ENCODE assay signal across 17 mouse cellular contexts in the genomic region with DNA sequence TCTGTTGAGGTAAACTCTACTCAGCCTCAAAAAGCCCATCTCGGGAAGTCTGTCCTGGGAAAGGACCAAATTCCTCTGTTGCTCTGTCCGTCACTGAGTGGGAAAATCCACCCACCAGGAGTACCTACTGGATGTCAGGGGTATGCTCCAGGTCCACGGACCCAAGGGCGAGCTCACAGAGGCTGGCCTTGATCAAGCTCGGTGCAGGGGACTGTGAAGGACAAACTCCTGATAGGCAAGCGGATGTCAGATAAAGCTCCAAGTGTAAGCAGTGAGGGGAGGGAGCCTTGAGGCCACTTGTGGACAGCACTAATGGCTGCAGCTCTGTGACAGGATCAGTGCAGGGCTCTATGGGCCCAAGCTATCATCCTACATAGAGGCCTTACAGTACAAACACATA. TPM values are rescaled to one million over a fixed set of nuclear protein-coding genes. Genes with fewer than 3 reads are reported as not detected.
DNase-seq lines count a peak whose midpoint lies in the region; ATAC-seq and TF ChIP-seq lines count a peak whose summit lies in the region.
"Had no signal": no experiment of that assay in that cellular context is flagged by ENCODE, and none has a peak within 500 bp of the region (broad histone marks: within the 10 kb centered on the region; RNA-seq: fewer than 3 reads in every experiment).

No protein-coding gene starts in this region.

- ATAC-seq in forebrain, embryonic 13.5 days: no peak
- no peak for ATAC-seq in forebrain, embryonic 11.5 days (replicated peaks; ENCODE audit: low FRiP score)
- ATAC-seq in hindbrain, embryonic 12.5 days (ENCODE audit: low FRiP score): no peak
- no peak for ATAC-seq in hindbrain, embryonic 11.5 days (ENCODE audit: low FRiP score)
- no peak for ATAC-seq in embryonic facial prominence, embryonic 13.5 days (ENCODE audit: insufficient number of reproducible peaks, insufficient read depth, low FRiP score, low TSS enrichment, low read depth)
- ATAC-seq in limb, embryonic 14.5 days (ENCODE audit: low FRiP score, low read depth): no peak
- ATAC-seq: activated CD4-positive, CD25-positive, alpha-beta regulatory T cell, adult 4 months; intestine, postnatal 0 days; liver, postnatal 0 days had no signal

- no peaks in the 10 kb centered on the region for H3K9me3 ChIP-seq in forebrain, embryonic 13.5 days (replicated peaks)
- no peaks in the 10 kb centered on the region for H3K9me3 ChIP-seq in forebrain, embryonic 11.5 days (ENCODE audit: control insufficient read depth, low read length)
- H3K9me3 ChIP-seq in hindbrain, embryonic 12.5 days (replicated peaks): no peaks in the 10 kb centered on the region
- no peaks in the 10 kb centered on the region for H3K9me3 ChIP-seq in hindbrain, embryonic 11.5 days (ENCODE audit: control insufficient read depth, low read length)
- no peaks in the 10 kb centered on the region for H3K9me3 ChIP-seq in embryonic facial prominence, embryonic 13.5 days
- no peaks in the 10 kb centered on the region for H3K9me3 ChIP-seq in limb, embryonic 14.5 days (ENCODE audit: control insufficient read depth, low read length)

- TF ChIP-seq CTCF in kidney, adult 2 months (conservative IDR thresholded peaks at IDR 0.05; ENCODE audit: insufficient read depth, insufficient read length, low read depth, low read length): no peak
- no peak for TF ChIP-seq CTCF in cerebellum, adult 2 months (IDR thresholded peaks at IDR 0.05; ENCODE audit: borderline replicate concordance, insufficient read depth, low read depth, low read length)

- 80% methylated on average over 6 of the region's 6 CpGs for WGBS in forebrain, embryonic 13.5 days
- WGBS in forebrain, embryonic 11.5 days: 81% methylated on average over 6 of the region's 6 CpGs
- 80% methylated on average over 6 of the region's 6 CpGs for WGBS in hindbrain, embryonic 12.5 days
- 84% methylated on average over 6 of the region's 6 CpGs for WGBS in hindbrain, embryonic 11.5 days
- WGBS in embryonic facial prominence, embryonic 13.5 days: 75% methylated on average over 6 of the region's 6 CpGs
- WGBS in limb, embryonic 14.5 days: 74% methylated on average over 6 of the region's 6 CpGs
- 78% methylated on average over 6 of the region's 6 CpGs for WGBS in kidney, adult 2 months
- 91% methylated on average over 6 of the region's 6 CpGs for WGBS in cerebellum, adult 2 months

- no peak for TF ChIP-seq POLR2A in limb, embryonic 14.5 days (IDR thresholded peaks at IDR 0.05; ENCODE audit: borderline replicate concordance, extremely low read depth, insufficient read depth, insufficient read length)
- TF ChIP-seq POLR2A in kidney, adult 2 months (IDR thresholded peaks at IDR 0.05; ENCODE audit: low read depth, low read length): no peak
- no peak for TF ChIP-seq POLR2A in cerebellum, adult 2 months (IDR thresholded peaks at IDR 0.05; ENCODE audit: borderline replicate concordance, insufficient read depth, low read length)

- no peak overlapping the region for H3K4me3 ChIP-seq in forebrain, embryonic 13.5 days
- H3K4me3 ChIP-seq in forebrain, embryonic 11.5 days (ENCODE audit: low read depth, low read length): no peak overlapping the region
- no peak overlapping the region for H3K4me3 ChIP-seq in hindbrain, embryonic 12.5 days
- H3K4me3 ChIP-seq in hindbrain, embryonic 11.5 days (ENCODE audit: low read depth, low read length): no peak overlapping the region
- H3K4me3 ChIP-seq in embryonic facial prominence, embryonic 13.5 days: no peak overlapping the region
- H3K4me3 ChIP-seq in limb, embryonic 14.5 days (replicated peaks; ENCODE audit: low read length): no peak overlapping the region
- no peak overlapping the region for H3K4me3 ChIP-seq in kidney, adult 2 months (ENCODE audit: insufficient read depth, low read depth, low read length)
- no peak overlapping the region for H3K4me3 ChIP-seq in cerebellum, adult 2 months (replicated peaks; ENCODE audit: insufficient read depth, low read depth, low read length)
- H3K4me3 ChIP-seq: left cerebral cortex, adult 2 months had no signal

- H3K27me3 ChIP-seq in forebrain, embryonic 13.5 days: peaks cover 51% of the 10 kb centered on the region
- H3K27me3 ChIP-seq in forebrain, embryonic 11.5 days (ENCODE audit: control insufficient read depth, insufficient read depth, low read length): peaks cover 18% of the 10 kb centered on the region
- H3K27me3 ChIP-seq in hindbrain, embryonic 12.5 days: no peaks in the 10 kb centered on the region
- no peaks in the 10 kb centered on the region for H3K27me3 ChIP-seq in hindbrain, embryonic 11.5 days (ENCODE audit: control insufficient read depth, insufficient read depth, low read length)
- no peaks in the 10 kb centered on the region for H3K27me3 ChIP-seq in embryonic facial prominence, embryonic 13.5 days
- H3K27me3 ChIP-seq in limb, embryonic 14.5 days (ENCODE audit: control insufficient read depth, insufficient read depth, low read length): no peaks in the 10 kb centered on the region
- H3K27me3 ChIP-seq in kidney, adult 2 months (replicated peaks; ENCODE audit: control insufficient read depth, insufficient read depth, low read length): no peaks in the 10 kb centered on the region
- H3K27me3 ChIP-seq in cerebellum, adult 2 months (ENCODE audit: control insufficient read depth, insufficient read depth, low read length): no peaks in the 10 kb centered on the region

- no peak overlapping the region for H3K4me2 ChIP-seq in forebrain, embryonic 13.5 days
- no peak overlapping the region for H3K4me2 ChIP-seq in forebrain, embryonic 11.5 days (ENCODE audit: low read depth, low read length, severe bottlenecking)
- H3K4me2 ChIP-seq in hindbrain, embryonic 12.5 days (replicated peaks): no peak overlapping the region
- no peak overlapping the region for H3K4me2 ChIP-seq in hindbrain, embryonic 11.5 days (replicated peaks; ENCODE audit: low read depth, low read length)
- H3K4me2 ChIP-seq in embryonic facial prominence, embryonic 13.5 days: no peak overlapping the region
- no peak overlapping the region for H3K4me2 ChIP-seq in limb, embryonic 14.5 days (replicated peaks; ENCODE audit: low read depth, low read length, severe bottlenecking)

- no peak overlapping the region for H3K9ac ChIP-seq in forebrain, embryonic 13.5 days
- H3K9ac ChIP-seq in forebrain, embryonic 11.5 days (ENCODE audit: low read length): no peak overlapping the region
- H3K9ac ChIP-seq in hindbrain, embryonic 12.5 days: no peak overlapping the region
- no peak overlapping the region for H3K9ac ChIP-seq in hindbrain, embryonic 11.5 days (ENCODE audit: low read depth, low read length)
- H3K9ac ChIP-seq in embryonic facial prominence, embryonic 13.5 days: no peak overlapping the region
- 0 out of 2 replicates have a peak overlapping the region, but pooled peaks have one; percentile 4 for H3K9ac ChIP-seq in limb, embryonic 14.5 days (ENCODE audit: low read depth, low read length, severe bottlenecking)
- H3K9ac ChIP-seq: liver, postnatal 0 days had no signal

- H3K4me1 ChIP-seq in forebrain, embryonic 13.5 days: peaks cover 65% of the 10 kb centered on the region
- peaks cover 30% of the 10 kb centered on the region for H3K4me1 ChIP-seq in forebrain, embryonic 11.5 days (replicated peaks; ENCODE audit: control insufficient read depth, insufficient read depth, low read length)
- H3K4me1 ChIP-seq in hindbrain, embryonic 12.5 days: peaks cover 68% of the 10 kb centered on the region
- peaks cover 23% of the 10 kb centered on the region for H3K4me1 ChIP-seq in hindbrain, embryonic 11.5 days (replicated peaks; ENCODE audit: control insufficient read depth, insufficient read depth, low read length)
- peaks cover 78% of the 10 kb centered on the region for H3K4me1 ChIP-seq in embryonic facial prominence, embryonic 13.5 days
- H3K4me1 ChIP-seq in limb, embryonic 14.5 days (ENCODE audit: control insufficient read depth, insufficient read depth, low read length): peaks cover 59% of the 10 kb centered on the region
- H3K4me1 ChIP-seq in kidney, adult 2 months (ENCODE audit: control insufficient read depth, insufficient read depth, low read length): 0 out of 2 replicates have a peak, but pooled peaks cover 7% of the 10 kb centered on the region
- no peaks in the 10 kb centered on the region; the same call in 1 of the 2 replicates for H3K4me1 ChIP-seq in cerebellum, adult 2 months (ENCODE audit: control insufficient read depth, insufficient read depth, low read length)

- peak overlapping the region; percentile 14 for H3K27ac ChIP-seq in forebrain, embryonic 13.5 days
- H3K27ac ChIP-seq in forebrain, embryonic 11.5 days (ENCODE audit: low read depth, low read length): no peak overlapping the region
- H3K27ac ChIP-seq in hindbrain, embryonic 12.5 days: 0 out of 2 replicates have a peak overlapping the region, but pooled peaks have one; percentile 30
- H3K27ac ChIP-seq in hindbrain, embryonic 11.5 days (ENCODE audit: low read depth, low read length): no peak overlapping the region
- H3K27ac ChIP-seq in embryonic facial prominence, embryonic 13.5 days: peak overlapping the region; percentile 77
- H3K27ac ChIP-seq in limb, embryonic 14.5 days (replicated peaks; ENCODE audit: low read depth, low read length): no peak overlapping the region; the same call in 1 of the 2 replicates
- no peak overlapping the region for H3K27ac ChIP-seq in kidney, adult 2 months (ENCODE audit: insufficient read depth, low read depth, low read length)
- H3K27ac ChIP-seq in cerebellum, adult 2 months (ENCODE audit: insufficient read depth, low read length): no peak overlapping the region

- no peak for DNase-seq in forebrain, embryonic 11.5 days (ENCODE audit: low spot score)
- DNase-seq in hindbrain, embryonic 11.5 days (ENCODE audit: low spot score): no peak
- DNase-seq in limb, embryonic 14.5 days (ENCODE audit: low spot score): no peak
- no peak for DNase-seq in kidney, adult 2 months
- no peak for DNase-seq in cerebellum, adult 2 months
- DNase-seq: gastrocnemius, postnatal 36 days; liver, postnatal 0 days; right cerebral cortex, postnatal 4 days; thymus, postnatal 4 days had no signal

- no peaks in the 10 kb centered on the region for H3K36me3 ChIP-seq in forebrain, embryonic 13.5 days (ENCODE audit: poor library complexity, severe bottlenecking)
- H3K36me3 ChIP-seq in forebrain, embryonic 11.5 days (ENCODE audit: control insufficient read depth, insufficient read depth, low read length): no peaks in the 10 kb centered on the region
- no peaks in the 10 kb centered on the region for H3K36me3 ChIP-seq in hindbrain, embryonic 12.5 days
- H3K36me3 ChIP-seq in hindbrain, embryonic 11.5 days (ENCODE audit: control insufficient read depth, insufficient read depth, low read length): no peaks in the 10 kb centered on the region
- H3K36me3 ChIP-seq in embryonic facial prominence, embryonic 13.5 days: no peaks in the 10 kb centered on the region
- H3K36me3 ChIP-seq in limb, embryonic 14.5 days (ENCODE audit: control insufficient read depth, insufficient read depth, low read length): no peaks in the 10 kb centered on the region
- no peaks in the 10 kb centered on the region for H3K36me3 ChIP-seq in kidney, adult 2 months (ENCODE audit: control insufficient read depth, insufficient read depth, low read length)

RNA-seq across cellular contexts. Expression of a gene that starts 23.4 kb away (rescaled TPM):
- 7.9 and 9.1 TPM in 2 replicates for polyA plus RNA-seq in forebrain, embryonic 13.5 days (2015; fragmentation: Nextera tagmentation; extraction: Ambion mirVana)
- 4.4 and 4.7 TPM in 2 replicates for polyA plus RNA-seq in forebrain, embryonic 11.5 days (2014; fragmentation: Nextera tagmentation; extraction: Ambion mirVana)
- 12.5 and 12.7 TPM in 2 replicates for polyA plus RNA-seq in hindbrain, embryonic 12.5 days (2016; fragmentation: Nextera tagmentation; extraction: Ambion mirVana)
- 5.9 and 6.5 TPM in 2 replicates for polyA plus RNA-seq in hindbrain, embryonic 11.5 days (2014; fragmentation: Nextera tagmentation; extraction: Ambion mirVana)
- polyA plus RNA-seq in embryonic facial prominence, embryonic 13.5 days (2015; fragmentation: Nextera tagmentation; extraction: Ambion mirVana): 6.2 and 8.6 TPM in 2 replicates
- 58.0 and 73.0 TPM in 2 replicates for polyA plus RNA-seq in limb, embryonic 14.5 days (2012; rRNA removed)
- polyA plus RNA-seq in limb, embryonic 14.5 days (2014; fragmentation: Nextera tagmentation; extraction: Ambion mirVana): 6.9 TPM in 2 replicates
- polyA plus RNA-seq in kidney, adult 2 months (2012; rRNA removed): 0.44 and 1.3 TPM in 2 replicates
- polyA plus RNA-seq in cerebellum, adult 2 months (2012; rRNA removed): 10.8 and 12.4 TPM in 2 replicates
- polyA plus RNA-seq: activated CD4-positive, CD25-positive, alpha-beta regulatory T cell, adult 4 months; C2C12 had no signal

RNA-seq across cellular contexts. Expression of a gene that starts 41.1 kb away (rescaled TPM):
- 0.66 and 1.0 TPM in 2 replicates for polyA plus RNA-seq in forebrain, embryonic 13.5 days (2015; fragmentation: Nextera tagmentation; extraction: Ambion mirVana)
- polyA plus RNA-seq in forebrain, embryonic 11.5 days (2014; fragmentation: Nextera tagmentation; extraction: Ambion mirVana): 0.45 TPM in 1 of 2 replicates, not detected in the other
- 0.86 TPM in 1 of 2 replicates, not detected in the other for polyA plus RNA-seq in hindbrain, embryonic 12.5 days (2016; fragmentation: Nextera tagmentation; extraction: Ambion mirVana)
- 0.69 TPM in 1 of 2 replicates, not detected in the other for polyA plus RNA-seq in hindbrain, embryonic 11.5 days (2014; fragmentation: Nextera tagmentation; extraction: Ambion mirVana)
- polyA plus RNA-seq in embryonic facial prominence, embryonic 13.5 days (2015; fragmentation: Nextera tagmentation; extraction: Ambion mirVana): 1.0 and 2.2 TPM in 2 replicates
- polyA plus RNA-seq in limb, embryonic 14.5 days (2012; rRNA removed): 11.3 and 14.6 TPM in 2 replicates
- polyA plus RNA-seq in limb, embryonic 14.5 days (2014; fragmentation: Nextera tagmentation; extraction: Ambion mirVana): 10.2 and 14.6 TPM in 2 replicates
- 0.12 TPM in 1 of 2 replicates, not detected in the other for polyA plus RNA-seq in kidney, adult 2 months (2012; rRNA removed)
- polyA plus RNA-seq in cerebellum, adult 2 months (2012; rRNA removed): not detected in 2 replicates
- polyA plus RNA-seq: activated CD4-positive, CD25-positive, alpha-beta regulatory T cell, adult 4 months; C2C12; liver, postnatal 0 days had no signal

RNA-seq across cellular contexts. Expression of a gene that starts 44.1 kb away (rescaled TPM):
- polyA plus RNA-seq in forebrain, embryonic 13.5 days (2015; fragmentation: Nextera tagmentation; extraction: Ambion mirVana): not detected in 2 replicates
- not detected in 2 replicates for polyA plus RNA-seq in forebrain, embryonic 11.5 days (2014; fragmentation: Nextera tagmentation; extraction: Ambion mirVana)
- not detected in 2 replicates for polyA plus RNA-seq in hindbrain, embryonic 12.5 days (2016; fragmentation: Nextera tagmentation; extraction: Ambion mirVana)
- not detected in 2 replicates for polyA plus RNA-seq in hindbrain, embryonic 11.5 days (2014; fragmentation: Nextera tagmentation; extraction: Ambion mirVana)
- polyA plus RNA-seq in embryonic facial prominence, embryonic 13.5 days (2015; fragmentation: Nextera tagmentation; extraction: Ambion mirVana): 0.95 and 3.7 TPM in 2 replicates
- 31.8 and 35.9 TPM in 2 replicates for polyA plus RNA-seq in limb, embryonic 14.5 days (2012; rRNA removed)
- polyA plus RNA-seq in limb, embryonic 14.5 days (2014; fragmentation: Nextera tagmentation; extraction: Ambion mirVana): 38.0 and 83.8 TPM in 2 replicates
- polyA plus RNA-seq in kidney, adult 2 months (2012; rRNA removed): 1.8 and 2.4 TPM in 2 replicates
- polyA plus RNA-seq in cerebellum, adult 2 months (2012; rRNA removed): 0.16 TPM in 1 of 2 replicates, not detected in the other
- polyA plus RNA-seq: activated CD4-positive, CD25-positive, alpha-beta regulatory T cell, adult 4 months; C2C12 had no signal

RNA-seq across cellular contexts. Expression of a gene that starts 44.2 kb away (rescaled TPM):
- 0.57 and 0.82 TPM in 2 replicates for polyA plus RNA-seq in forebrain, embryonic 13.5 days (2015; fragmentation: Nextera tagmentation; extraction: Ambion mirVana)
- 0.12 and 0.29 TPM in 2 replicates for polyA plus RNA-seq in forebrain, embryonic 11.5 days (2014; fragmentation: Nextera tagmentation; extraction: Ambion mirVana)
- polyA plus RNA-seq in hindbrain, embryonic 12.5 days (2016; fragmentation: Nextera tagmentation; extraction: Ambion mirVana): 1.0 and 1.7 TPM in 2 replicates
- polyA plus RNA-seq in hindbrain, embryonic 11.5 days (2014; fragmentation: Nextera tagmentation; extraction: Ambion mirVana): 1.3 and 1.8 TPM in 2 replicates
- polyA plus RNA-seq in embryonic facial prominence, embryonic 13.5 days (2015; fragmentation: Nextera tagmentation; extraction: Ambion mirVana): not detected in 2 replicates
- 0.05 and 0.08 TPM in 2 replicates for polyA plus RNA-seq in limb, embryonic 14.5 days (2012; rRNA removed)
- not detected in 2 replicates for polyA plus RNA-seq in limb, embryonic 14.5 days (2014; fragmentation: Nextera tagmentation; extraction: Ambion mirVana)
- 0.07 and 0.08 TPM in 2 replicates for polyA plus RNA-seq in kidney, adult 2 months (2012; rRNA removed)
- polyA plus RNA-seq in cerebellum, adult 2 months (2012; rRNA removed): 1.1 and 1.3 TPM in 2 replicates
- polyA plus RNA-seq: activated CD4-positive, CD25-positive, alpha-beta regulatory T cell, adult 4 months; C2C12; intestine, postnatal 0 days; stomach, embryonic 16.5 days had no signal

Comparison
In these comparisons a context has a peak if more than half of its experiments do, and no peak if none do; other contexts are left out.
1. H3K27ac ChIP-seq: peak in forebrain, embryonic 13.5 days (single experiment), hindbrain, embryonic 12.5 days (single experiment) and embryonic facial prominence, embryonic 13.5 days (single experiment); none in forebrain, embryonic 11.5 days (single experiment), hindbrain, embryonic 11.5 days (single experiment), limb, embryonic 14.5 days (single experiment), kidney, adult 2 months (single experiment) and cerebellum, adult 2 months (single experiment).